ENCODE assay signal across 18 mouse cellular contexts in the genomic region with DNA sequence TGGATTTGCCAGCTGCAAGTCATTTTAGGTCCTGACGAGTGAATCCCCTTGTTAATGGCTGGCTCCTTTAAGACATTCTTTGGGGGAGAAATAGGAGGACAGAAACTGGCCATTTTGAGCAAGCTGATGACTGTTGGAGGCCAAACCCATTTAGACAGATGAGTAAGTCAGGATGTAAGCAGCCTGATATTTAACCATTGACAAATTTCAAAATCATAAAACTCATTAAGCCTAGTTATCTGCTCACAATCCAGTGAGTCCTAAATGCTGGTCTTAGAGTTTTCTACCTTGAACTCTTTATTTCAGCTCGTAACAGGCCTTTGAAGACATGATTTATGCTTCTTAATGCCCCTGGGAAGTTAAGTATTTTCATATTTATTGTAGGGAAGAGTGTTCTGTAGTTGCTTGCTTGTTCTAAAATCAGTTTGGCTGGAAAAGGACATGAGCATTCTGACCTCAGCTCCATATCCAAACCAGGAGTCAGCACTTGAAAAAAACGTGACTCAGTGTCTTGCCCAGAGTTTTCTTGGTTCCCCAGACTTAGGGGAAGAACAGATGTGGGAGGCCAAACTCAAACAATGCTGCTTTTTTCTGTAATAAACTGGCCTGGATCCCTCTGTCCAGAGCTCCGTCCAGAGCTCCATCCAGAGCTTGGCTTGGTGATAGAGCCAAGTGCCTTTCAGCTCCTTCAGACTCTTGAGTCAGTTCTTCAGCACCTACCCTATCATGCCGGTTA.
DNase-seq lines count a peak whose midpoint lies in the region; ATAC-seq and TF ChIP-seq lines count a peak whose summit lies in the region.
"Had no signal": no experiment of that assay in that cellular context is flagged by ENCODE, and none has a peak within 500 bp of the region (broad histone marks: within the 10 kb centered on the region; RNA-seq: fewer than 3 reads in every experiment).

No protein-coding gene starts in this region.

- no peak for ATAC-seq in limb, embryonic 14.5 days (ENCODE audit: low FRiP score, low read depth)
- ATAC-seq: forebrain, embryonic 13.5 days; inflammation-experienced regulatory T-cells, adult 6 months had no signal

- no peak overlapping the region for H3K4me3 ChIP-seq in gastrocnemius, adult 2 months
- H3K4me3 ChIP-seq in limb, embryonic 14.5 days (replicated peaks; ENCODE audit: low read length) = no peak overlapping the region
- no peak overlapping the region for H3K4me3 ChIP-seq in limb, embryonic 10.5 days
- no peak overlapping the region for H3K4me3 ChIP-seq in embryonic fibroblast, embryonic 13.5 days (ENCODE audit: insufficient read depth, low read length)
- H3K4me3 ChIP-seq: embryonic facial prominence, embryonic 15.5 days; forebrain, embryonic 13.5 days; hindbrain, embryonic 12.5 days; liver, embryonic 13.5 days; neural tube, embryonic 13.5 days had no signal

- H3K36me3 ChIP-seq in limb, embryonic 14.5 days (ENCODE audit: control insufficient read depth, insufficient read depth, low read length) = no peaks in the 10 kb centered on the region
- H3K36me3 ChIP-seq in limb, embryonic 10.5 days = no peaks in the 10 kb centered on the region
- H3K36me3 ChIP-seq: embryonic facial prominence, embryonic 15.5 days; hindbrain, embryonic 12.5 days; liver, embryonic 13.5 days; neural tube, embryonic 13.5 days had no signal

- H3K9ac ChIP-seq in limb, embryonic 14.5 days (ENCODE audit: low read depth, low read length, severe bottlenecking) = no peak overlapping the region
- H3K9ac ChIP-seq: embryonic facial prominence, embryonic 15.5 days; forebrain, embryonic 13.5 days; hindbrain, embryonic 12.5 days; liver, embryonic 13.5 days; neural tube, embryonic 13.5 days had no signal

- H3K4me2 ChIP-seq in limb, embryonic 14.5 days (replicated peaks; ENCODE audit: low read depth, low read length, severe bottlenecking) = no peak overlapping the region
- H3K4me2 ChIP-seq: embryonic facial prominence, embryonic 15.5 days; forebrain, embryonic 13.5 days; hindbrain, embryonic 12.5 days; liver, embryonic 13.5 days; neural tube, embryonic 13.5 days had no signal

- no peak for TF ChIP-seq POLR2A in limb, embryonic 14.5 days (IDR thresholded peaks at IDR 0.05; ENCODE audit: borderline replicate concordance, extremely low read depth, insufficient read depth, insufficient read length)
- no peak for TF ChIP-seq POLR2A in embryonic fibroblast, embryonic 13.5 days (IDR thresholded peaks at IDR 0.05; ENCODE audit: low read depth, low read length)

- no peak for TF ChIP-seq CTCF in gastrocnemius, adult 2 months (IDR thresholded peaks at IDR 0.05)
- no peak for TF ChIP-seq CTCF in embryonic fibroblast, embryonic 13.5 days (IDR thresholded peaks at IDR 0.05; ENCODE audit: borderline replicate concordance, insufficient read depth, low read length)

- H3K27ac ChIP-seq in gastrocnemius, adult 2 months = peak overlapping the region; percentile 58
- no peak overlapping the region for H3K27ac ChIP-seq in limb, embryonic 14.5 days (replicated peaks; ENCODE audit: low read depth, low read length)
- H3K27ac ChIP-seq in limb, embryonic 10.5 days = no peak overlapping the region
- peak overlapping the region; percentile 36; the same call in 1 of the 2 replicates for H3K27ac ChIP-seq in embryonic fibroblast, embryonic 13.5 days (ENCODE audit: insufficient read depth, low read length)
- H3K27ac ChIP-seq: embryonic facial prominence, embryonic 15.5 days; forebrain, embryonic 13.5 days; hindbrain, embryonic 12.5 days; liver, embryonic 13.5 days; neural tube, embryonic 13.5 days had no signal

- H3K27me3 ChIP-seq in limb, embryonic 14.5 days (ENCODE audit: control insufficient read depth, insufficient read depth, low read length) = no peaks in the 10 kb centered on the region
- peaks cover 24% of the 10 kb centered on the region; the same call in 1 of the 2 replicates for H3K27me3 ChIP-seq in limb, embryonic 10.5 days (ENCODE audit: low read depth, poor library complexity, severe bottlenecking)
- H3K27me3 ChIP-seq: embryonic facial prominence, embryonic 15.5 days; forebrain, embryonic 13.5 days; hindbrain, embryonic 12.5 days; liver, embryonic 13.5 days; neural tube, embryonic 13.5 days had no signal

- H3K9me3 ChIP-seq in limb, embryonic 14.5 days (ENCODE audit: control insufficient read depth, low read length) = no peaks in the 10 kb centered on the region
- no peaks in the 10 kb centered on the region for H3K9me3 ChIP-seq in limb, embryonic 10.5 days (replicated peaks)
- H3K9me3 ChIP-seq: embryonic facial prominence, embryonic 15.5 days; forebrain, embryonic 13.5 days; hindbrain, embryonic 12.5 days; liver, embryonic 13.5 days; neural tube, embryonic 13.5 days had no signal

- WGBS in limb, embryonic 14.5 days = 56% methylated on average over 5 of the region's 5 CpGs
- 63% methylated on average over 5 of the region's 5 CpGs for WGBS in limb, embryonic 10.5 days

- peaks cover 6% of the 10 kb centered on the region for H3K4me1 ChIP-seq in limb, embryonic 14.5 days (ENCODE audit: control insufficient read depth, insufficient read depth, low read length)
- H3K4me1 ChIP-seq in limb, embryonic 10.5 days = peaks cover 44% of the 10 kb centered on the region
- H3K4me1 ChIP-seq in embryonic fibroblast, embryonic 13.5 days (ENCODE audit: control insufficient read depth, insufficient read depth, low read length) = 0 out of 2 replicates have a peak, but pooled peaks cover 7% of the 10 kb centered on the region
- H3K4me1 ChIP-seq: forebrain, embryonic 13.5 days; liver, embryonic 13.5 days; neural tube, embryonic 13.5 days had no signal

- intact Hi-C loops in gastrocnemius, adult 2 months (cut with DNase I) = no loop called here

- no peak for DNase-seq in gastrocnemius, adult 2 months
- no peak for DNase-seq in gastrocnemius, postnatal 10 days
- peak; percentile 52 for DNase-seq in limb, embryonic 14.5 days (ENCODE audit: low spot score)
- DNase-seq in limb, embryonic 10.5 days (ENCODE audit: low spot score) = no peak
- peak; percentile 14 for DNase-seq in heart, postnatal 4 days
- no peak for DNase-seq in embryo, embryonic 10.5 days (ENCODE audit: low spot score)
- DNase-seq: B cell, adult 2 months; embryo, embryonic 11 days; left cerebral cortex, postnatal 4 days; liver, embryonic 13.5 days; right cerebral cortex, postnatal 14 days; thymus, postnatal 36 days had no signal

Comparison
In these comparisons a context has a peak if more than half of its experiments do, and no peak if none do; other contexts are left out.
1. DNase-seq: peak in limb, embryonic 14.5 days (single experiment) and heart, postnatal 4 days (single experiment); none in gastrocnemius, adult 2 months (single experiment), gastrocnemius, postnatal 10 days (single experiment), limb, embryonic 10.5 days (single experiment) and embryo, embryonic 10.5 days (single experiment).
2. H3K27ac ChIP-seq: peak in gastrocnemius, adult 2 months (single experiment) and embryonic fibroblast, embryonic 13.5 days (single experiment); none in limb, embryonic 14.5 days (single experiment) and limb, embryonic 10.5 days (single experiment).